In the genomic region with DNA sequence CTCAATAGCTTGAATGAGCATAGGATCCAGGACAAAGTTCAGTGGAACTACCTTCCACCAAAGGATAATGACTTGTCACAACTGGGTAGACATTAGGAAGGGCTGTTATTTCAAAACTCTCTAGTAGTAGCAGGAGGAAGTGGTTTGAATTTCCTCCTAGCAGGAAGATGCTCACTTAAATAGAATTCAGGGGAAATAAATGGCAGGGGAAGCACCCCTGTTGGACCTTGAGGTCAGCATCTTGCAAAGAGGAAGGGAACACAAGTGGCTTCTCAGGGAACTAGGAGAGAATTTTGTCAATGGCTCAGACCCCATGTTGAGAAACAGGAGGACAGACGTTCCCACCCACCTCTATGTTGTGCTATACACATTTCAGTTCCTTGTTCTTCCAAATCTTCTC, we compare ENCODE assay signal across 21 mouse cellular contexts.
DNase-seq lines count a peak whose midpoint lies in the region; ATAC-seq and TF ChIP-seq lines count a peak whose summit lies in the region.
"Had no signal": no experiment of that assay in that cellular context is flagged by ENCODE, and none has a peak within 500 bp of the region (broad histone marks: within the 10 kb centered on the region; RNA-seq: fewer than 3 reads in every experiment).

No protein-coding gene starts in this region.

- no peak for TF ChIP-seq CTCF in liver, postnatal 0 days (IDR thresholded peaks at IDR 0.05; ENCODE audit: low read depth)
- no peak for TF ChIP-seq CTCF in intestine, postnatal 0 days (IDR thresholded peaks at IDR 0.05; ENCODE audit: low read depth)

- no peaks in the 10 kb centered on the region for H3K4me1 ChIP-seq in liver, postnatal 0 days (ENCODE audit: insufficient read depth)
- no peaks in the 10 kb centered on the region for H3K4me1 ChIP-seq in intestine, postnatal 0 days (replicated peaks; ENCODE audit: control insufficient read depth, insufficient read depth, low read length)
- H3K4me1 ChIP-seq: heart, embryonic 10.5 days; hindbrain, embryonic 13.5 days; liver, embryonic 15.5 days; midbrain, embryonic 13.5 days had no signal

- peak; percentile 19; the same call in 1 of the 2 replicates for ATAC-seq in liver, postnatal 0 days
- ATAC-seq in hematopoietic stem cell, adult 5-6 weeks (replicated peaks in 1 of 2; ENCODE audit: insufficient read depth in 1 of 2, low FRiP score in 2 of 2, low TSS enrichment in 1 of 2, low read depth in 1 of 2, poor library complexity in 2 of 2, severe bottlenecking in 2 of 2): peak; percentile 56 to 82; a peak in 3 of 4 replicates
- peak; percentile 39 for ATAC-seq in neutrophil, adult 5-6 weeks (ENCODE audit: extremely low read depth, insufficient number of reproducible peaks, low FRiP score, poor library complexity, severe bottlenecking)
- no peak for ATAC-seq in intestine, postnatal 0 days
- ATAC-seq: forebrain, embryonic 14.5 days; midbrain, embryonic 13.5 days had no signal

- no peaks in the 10 kb centered on the region for H3K27me3 ChIP-seq in liver, postnatal 0 days (ENCODE audit: insufficient read depth, low read length)
- no peaks in the 10 kb centered on the region for H3K27me3 ChIP-seq in intestine, postnatal 0 days (replicated peaks; ENCODE audit: control insufficient read depth, insufficient read depth, low read length)
- H3K27me3 ChIP-seq: CH12.LX; hindbrain, embryonic 13.5 days; liver, embryonic 15.5 days; midbrain, embryonic 13.5 days had no signal

- no peak overlapping the region for H3K27ac ChIP-seq in liver, postnatal 0 days (ENCODE audit: low read depth)
- H3K27ac ChIP-seq in intestine, postnatal 0 days (ENCODE audit: low read depth, low read length): no peak overlapping the region
- H3K27ac ChIP-seq: heart, embryonic 10.5 days; hindbrain, embryonic 13.5 days; left cerebral cortex, adult 2 months; liver, embryonic 15.5 days; midbrain, embryonic 13.5 days had no signal

- H3K4me3 ChIP-seq in liver, postnatal 0 days (ENCODE audit: low read depth, low read length): no peak overlapping the region
- no peak overlapping the region for H3K4me3 ChIP-seq in intestine, postnatal 0 days (ENCODE audit: low read depth, low read length)
- H3K4me3 ChIP-seq: heart, embryonic 10.5 days; hindbrain, embryonic 13.5 days; left cerebral cortex, adult 2 months; liver, embryonic 15.5 days; midbrain, embryonic 13.5 days had no signal

- H3K4me2 ChIP-seq in liver, postnatal 0 days (ENCODE audit: low read depth, low read length): no peak overlapping the region
- no peak overlapping the region for H3K4me2 ChIP-seq in intestine, postnatal 0 days (replicated peaks; ENCODE audit: low read depth)
- H3K4me2 ChIP-seq: hindbrain, embryonic 13.5 days; liver, embryonic 15.5 days; midbrain, embryonic 13.5 days had no signal

- WGBS in liver, postnatal 0 days (ENCODE audit: insufficient replicate concordance): 44% methylated on average over 1 of the region's 1 CpGs
- 76% methylated on average over 1 of the region's 1 CpGs for WGBS in intestine, postnatal 0 days

- H3K36me3 ChIP-seq in liver, postnatal 0 days (replicated peaks; ENCODE audit: insufficient read depth, low read length): no peaks in the 10 kb centered on the region
- H3K36me3 ChIP-seq in intestine, postnatal 0 days (ENCODE audit: control insufficient read depth, insufficient read depth): no peaks in the 10 kb centered on the region
- H3K36me3 ChIP-seq: heart, embryonic 10.5 days; hindbrain, embryonic 13.5 days; liver, embryonic 15.5 days; midbrain, embryonic 13.5 days had no signal

- peak; percentile 22 to 50 for DNase-seq in heart, adult 9 months (ENCODE audit: low spot score in 2 of 2)
- DNase-seq in heart, postnatal 4 days: no peak
- no peak for DNase-seq in liver, postnatal 0 days
- DNase-seq in liver: no peak
- DNase-seq in cerebellum, adult 11-12 months: no peak
- DNase-seq: adrenal gland, postnatal 25 days; cerebellum, adult 2 months; gastrocnemius, postnatal 14 days; left cerebral cortex, postnatal 4 days; lung, postnatal 4 days; retina, postnatal 1 day had no signal

- no peak overlapping the region for H3K9ac ChIP-seq in liver, postnatal 0 days (replicated peaks)
- H3K9ac ChIP-seq in intestine, postnatal 0 days (ENCODE audit: low read depth, low read length): no peak overlapping the region
- H3K9ac ChIP-seq: hindbrain, embryonic 13.5 days; liver, embryonic 15.5 days; midbrain, embryonic 13.5 days had no signal

- no peak for TF ChIP-seq EP300 in liver, postnatal 0 days (IDR thresholded peaks at IDR 0.05; ENCODE audit: low read depth)

- H3K9me3 ChIP-seq in liver, postnatal 0 days (ENCODE audit: low read length): no peaks in the 10 kb centered on the region
- no peaks in the 10 kb centered on the region for H3K9me3 ChIP-seq in intestine, postnatal 0 days (ENCODE audit: control insufficient read depth)
- H3K9me3 ChIP-seq: heart, embryonic 10.5 days; hindbrain, embryonic 13.5 days; liver, embryonic 15.5 days; midbrain, embryonic 13.5 days had no signal

Comparison
In these comparisons a context has a peak if more than half of its experiments do, and no peak if none do; other contexts are left out.
1. DNase-seq: peak in heart, adult 9 months (2 of 2); none in heart, postnatal 4 days (single experiment), liver, postnatal 0 days (single experiment), liver (single experiment) and cerebellum, adult 11-12 months (single experiment).